Mouse (Mus musculus): Measurements from ENCODE around the gene Tardbp.

Tardbp gene

GRCm38 (mm10) chr4:148626623-148627185, at the start of gene Tardbp:
Tardbp (minus strand) TSS chr4:148627019.
- peak; percentile 95 for DNase-seq

GRCm38 (mm10) chr4:148676188-148676960, 49.6 kb upstream of the Tardbp start:
- no peak for DNase-seq

GRCm38 (mm10) chr4:148675043-148675442, 48.2 kb upstream of the Tardbp start:
- no peak for DNase-seq

- no peak for DNase-seq
Observed at GRCm38 (mm10) chr4:148671230-148671947, 44.6 kb upstream of the Tardbp start.

GRCm38 (mm10) chr4:148667006-148667755, 40.4 kb upstream of the Tardbp start:
- no peak for DNase-seq

- DNase-seq: no peak
Observed at GRCm38 (mm10) chr4:148664021-148664420, 37.2 kb upstream of the Tardbp start.

GRCm38 (mm10) chr4:148663326-148663725, 36.5 kb upstream of the Tardbp start:
- DNase-seq: no peak

GRCm38 (mm10) chr4:148662168-148662965, 35.5 kb upstream of the Tardbp start:
- DNase-seq: peak; percentile 47

- no peak for DNase-seq
Observed at GRCm38 (mm10) chr4:148660174-148660573, 33.4 kb upstream of the Tardbp start.

- DNase-seq: no peak
Observed at GRCm38 (mm10) chr4:148657776-148658175, 31.0 kb upstream of the Tardbp start.

GRCm38 (mm10) chr4:148656691-148657258, 30.0 kb upstream of the Tardbp start:
- no peak for DNase-seq

GRCm38 (mm10) chr4:148654701-148655398, 28.0 kb upstream of the Tardbp start:
- DNase-seq: peak; percentile 31

- peak; percentile 84 for DNase-seq
Observed at GRCm38 (mm10) chr4:148651045-148651444, 24.2 kb upstream of the Tardbp start.

GRCm38 (mm10) chr4:148649309-148649708, 22.5 kb upstream of the Tardbp start:
- no peak for DNase-seq

GRCm38 (mm10) chr4:148646616-148647015, 19.8 kb upstream of the Tardbp start:
- DNase-seq: peak; percentile 67

GRCm38 (mm10) chr4:148644926-148645325, 18.1 kb upstream of the Tardbp start:
- DNase-seq: no peak

GRCm38 (mm10) chr4:148644157-148644511, 17.3 kb upstream of the Tardbp start:
- DNase-seq: peak; percentile 60

- no peak for DNase-seq
Observed at GRCm38 (mm10) chr4:148643291-148644156, 16.7 kb upstream of the Tardbp start, which contains the start of gene Gm572. Gm572 (plus strand) TSS chr4:148643317.

GRCm38 (mm10) chr4:148641121-148641520, 14.3 kb upstream of the Tardbp start:
- DNase-seq: no peak

- no peak for DNase-seq
Observed at GRCm38 (mm10) chr4:148639455-148639854, 12.6 kb upstream of the Tardbp start.

All from cerebellum, adult 9-11 months (tissue).